Mouse (Mus musculus) megakaryocyte, embryonic 14.5 days (primary cell): ENCODE data around the gene Asb5.

Experiments used
- FLI1 ChIP-seq: IDR thresholded peaks from 2 replicates; pipeline ENCODE4 v1.6.1; 2012; ENCODE audit warnings: low read length, inconsistent platforms, mixed read lengths
- GATA1 ChIP-seq: IDR thresholded peaks from 3 replicates; pipeline ENCODE4 v1.6.1; 2012; ENCODE audit warnings: mixed read lengths, low read length, inconsistent platforms, borderline replicate concordance

GRCm38 (mm10) chr8:54596940-54597339, 67.6 kb downstream of the Asb5 start:
- no peak for TF ChIP-seq GATA1
- TF ChIP-seq FLI1: no peak
